23 mouse cellular contexts compared by ENCODE assay signal in genomic region chr5:19633976-19634375, GRCm38 (mm10).
"Had no signal": no experiment of that assay in that cellular context is flagged by ENCODE, and none has a peak within 500 bp of the region (broad histone marks: within the 10 kb centered on the region; RNA-seq: fewer than 3 reads in every experiment).

No protein-coding gene starts in this region.

- H3K4me2 ChIP-seq: limb, embryonic 13.5 days; liver, embryonic 12.5 days; liver, embryonic 15.5 days; lung, embryonic 15.5 days; midbrain, embryonic 13.5 days; neural tube, embryonic 13.5 days; stomach, embryonic 15.5 days had no signal

- H3K9me3 ChIP-seq: limb, embryonic 10.5 days; limb, embryonic 13.5 days; liver, embryonic 12.5 days; liver, embryonic 15.5 days; lung, embryonic 15.5 days; megakaryocyte, embryonic 14.5 days; midbrain, embryonic 10.5 days; midbrain, embryonic 13.5 days; neural tube, embryonic 13.5 days; stomach, embryonic 15.5 days had no signal

- H3K4me3 ChIP-seq: layer of hippocampus, adult 2 months; limb, embryonic 10.5 days; limb, embryonic 13.5 days; liver, embryonic 12.5 days; liver, embryonic 15.5 days; lung, embryonic 15.5 days; megakaryocyte, embryonic 14.5 days; midbrain, embryonic 10.5 days; midbrain, embryonic 13.5 days; myocyte; neural tube, embryonic 13.5 days; stomach, embryonic 15.5 days had no signal

- DNase-seq: kidney, postnatal 14 days; layer of hippocampus, adult 9-11 months; liver; lung, adult 18-20 months; lung, postnatal 10 days; lung, postnatal 36 days; retina, postnatal 1 day; right cerebral cortex, postnatal 25 days; spleen, adult 18-20 months; thymus, postnatal 36 days had no signal

- H3K27ac ChIP-seq: layer of hippocampus, adult 2 months; limb, embryonic 10.5 days; limb, embryonic 13.5 days; liver, embryonic 12.5 days; liver, embryonic 15.5 days; lung, embryonic 15.5 days; midbrain, embryonic 10.5 days; midbrain, embryonic 13.5 days; neural tube, embryonic 13.5 days; stomach, embryonic 15.5 days had no signal

- H3K9ac ChIP-seq: limb, embryonic 13.5 days; liver, embryonic 12.5 days; liver, embryonic 15.5 days; lung, embryonic 15.5 days; midbrain, embryonic 13.5 days; neural tube, embryonic 13.5 days; stomach, embryonic 15.5 days had no signal

- H3K27me3 ChIP-seq: limb, embryonic 13.5 days; liver, embryonic 12.5 days; liver, embryonic 15.5 days; lung, embryonic 15.5 days; megakaryocyte, embryonic 14.5 days; midbrain, embryonic 13.5 days; neural tube, embryonic 13.5 days; stomach, embryonic 15.5 days had no signal

- H3K4me1 ChIP-seq: limb, embryonic 10.5 days; limb, embryonic 13.5 days; liver, embryonic 12.5 days; liver, embryonic 15.5 days; lung, embryonic 15.5 days; megakaryocyte, embryonic 14.5 days; midbrain, embryonic 10.5 days; midbrain, embryonic 13.5 days; neural tube, embryonic 13.5 days; stomach, embryonic 15.5 days had no signal

- H3K36me3 ChIP-seq: limb, embryonic 10.5 days; limb, embryonic 13.5 days; liver, embryonic 12.5 days; liver, embryonic 15.5 days; lung, embryonic 15.5 days; midbrain, embryonic 10.5 days; midbrain, embryonic 13.5 days; neural tube, embryonic 13.5 days; stomach, embryonic 15.5 days had no signal

- ATAC-seq: liver, embryonic 12.5 days; midbrain, embryonic 13.5 days; midbrain, embryonic 16.5 days had no signal
